Mouse (Mus musculus) hindbrain, embryonic 13.5 days (tissue): ENCODE results near the gene Ppard. TPM values are rescaled to one million over a fixed set of nuclear protein-coding genes. Genes with fewer than 3 reads are reported as not detected.

Source experiments
- ATAC-seq: fragments of 200-750 bp; cut with Nextera tagmentation; 2 replicates; pipeline ENCODE4 v1.8.0; 2017; ENCODE audit warnings: moderate TSS enrichment; ENCODE audit not compliant: low FRiP score
- H3K27ac ChIP-seq: fragments of 300-500 bp; sonication (generic); 2 replicates; pipeline ENCODE4 v1.5.1; 2015; ENCODE audit warnings: inconsistent platforms, mild to moderate bottlenecking, moderate library complexity
- H3K27me3 ChIP-seq: fragments of 300-500 bp; sonication (generic); 2 replicates; pipeline ENCODE4 v1.6.1; 2015; ENCODE audit warnings: mild to moderate bottlenecking, inconsistent platforms
- H3K36me3 ChIP-seq: fragments of 300-500 bp; sonication (generic); 2 replicates; pipeline ENCODE4 v1.6.1; 2015; ENCODE audit warnings: mild to moderate bottlenecking, inconsistent platforms
- H3K4me1 ChIP-seq: fragments of 300-500 bp; sonication (generic); replicated peaks from 2 replicates; pipeline ENCODE4 v1.6.1; 2015; ENCODE audit warnings: inconsistent platforms
- H3K4me2 ChIP-seq: fragments of 300-500 bp; sonication (generic); 2 replicates; pipeline ENCODE4 v1.6.1; 2015; ENCODE audit warnings: inconsistent platforms, mild to moderate bottlenecking, moderate library complexity
- H3K4me3 ChIP-seq: fragments of 300-500 bp; sonication (generic); 2 replicates; pipeline ENCODE4 v1.5.1; 2015; ENCODE audit warnings: mild to moderate bottlenecking, inconsistent platforms
- H3K9ac ChIP-seq: fragments of 300-500 bp; sonication (generic); 2 replicates; pipeline ENCODE4 v1.6.1; 2015; ENCODE audit warnings: mild to moderate bottlenecking, inconsistent platforms
- H3K9me3 ChIP-seq: fragments of 300-500 bp; sonication (generic); 2 replicates; pipeline ENCODE4 v1.6.1; 2016; ENCODE audit warnings: inconsistent platforms
- WGBS: fragments of 180-500 bp; shearing (Covaris S2); methylation state at CpG from one replicate; pipeline ENCODE4 v1.1.7; 2015; 5-methylcytosine and 5-hydroxymethylcytosine counted together
- polyA plus RNA-seq: library from polyadenylated mRNA; unstranded; fragments of >200 nt; fragmentation: Nextera tagmentation; extraction: Ambion mirVana; gene quantifications from 2 replicates; pipeline ENCODE4 v1.2.1, GENCODE M21; 2015

Ppard gene
- polyA plus RNA-seq, 1 experiment from 2014 or later: 2.1 TPM

GRCm38 (mm10) chr17:28293716-28294115, 61.2 kb downstream of the Ppard start:
- peaks cover 6% of the 10 kb centered on the region; the same call in 1 of the 2 replicates for H3K36me3 ChIP-seq
- no peaks in the 10 kb centered on the region for H3K9me3 ChIP-seq
- no peak overlapping the region for H3K4me3 ChIP-seq
- H3K4me2 ChIP-seq: no peak overlapping the region
- no peak for ATAC-seq
- H3K9ac ChIP-seq: no peak overlapping the region
- peaks cover 15% of the 10 kb centered on the region for H3K4me1 ChIP-seq
- H3K27ac ChIP-seq: peak overlapping the region; percentile 70; the same call in 1 of the 2 replicates
- WGBS: 87% methylated on average over 4 of the region's 4 CpGs
- H3K27me3 ChIP-seq: no peaks in the 10 kb centered on the region

- Histone ChIP-seq H3K4me3 (no peak overlapping the region), H3K9me3 (no peaks in the 10 kb centered on the region), H3K4me2 (no peak overlapping the region), H3K36me3 (peaks cover 9% of the 10 kb centered on the region; the same call in 1 of the 2 replicates), H3K27me3 (no peaks in the 10 kb centered on the region), H3K27ac (peak overlapping the region; percentile 70), H3K4me1 (peaks cover 24% of the 10 kb centered on the region), H3K9ac (0 out of 2 replicates have a peak overlapping the region, but pooled peaks have one; percentile 55)
- 61% methylated on average over 17 of the region's 17 CpGs for WGBS
- peak; percentile 27; the same call in 1 of the 2 replicates for ATAC-seq
These were observed 62.2 kb downstream of the Ppard start for GRCm38 (mm10) chr17:28294449-28295333.

GRCm38 (mm10) chr17:28298888-28299287, 66.4 kb downstream of the Ppard start:
- H3K9me3 ChIP-seq: no peaks in the 10 kb centered on the region
- WGBS: 95% methylated on average over 17 of the region's 17 CpGs
- no peak overlapping the region for H3K4me2 ChIP-seq

GRCm38 (mm10) chr17:28299669-28300320, 67.3 kb downstream of the Ppard start:
- ATAC-seq: no peak
- Histone ChIP-seq H3K27ac (no peak overlapping the region), H3K27me3 (no peaks in the 10 kb centered on the region), H3K36me3 (peaks cover 9% of the 10 kb centered on the region; the same call in 1 of the 2 replicates), H3K4me3 (no peak overlapping the region), H3K9ac (peak overlapping the region; percentile 43; the same call in 1 of the 2 replicates), H3K4me1 (peaks cover 27% of the 10 kb centered on the region), H3K9me3 (no peaks in the 10 kb centered on the region), H3K4me2 (no peak overlapping the region)
- 37% methylated on average over 11 of the region's 11 CpGs for WGBS

More at GRCm38 (mm10) chr17:28298888-28299287, 66.4 kb downstream of the Ppard start:
- peaks cover 34% of the 10 kb centered on the region for H3K4me1 ChIP-seq
- no peak for ATAC-seq
- no peak overlapping the region for H3K27ac ChIP-seq
- H3K9ac ChIP-seq: no peak overlapping the region; the same call in 1 of the 2 replicates
- no peaks in the 10 kb centered on the region for H3K27me3 ChIP-seq
- peaks cover 9% of the 10 kb centered on the region; the same call in 1 of the 2 replicates for H3K36me3 ChIP-seq
- no peak overlapping the region for H3K4me3 ChIP-seq

- H3K36me3 ChIP-seq: peaks cover 9% of the 10 kb centered on the region; the same call in 1 of the 2 replicates
- no peak for ATAC-seq
- H3K27ac ChIP-seq: no peak overlapping the region
- H3K27me3 ChIP-seq: no peaks in the 10 kb centered on the region
- H3K4me2 ChIP-seq: no peak overlapping the region
- 13% methylated on average over 9 of the region's 9 CpGs for WGBS
- no peak overlapping the region for H3K4me3 ChIP-seq
- H3K4me1 ChIP-seq: peaks cover 22% of the 10 kb centered on the region
- no peaks in the 10 kb centered on the region for H3K9me3 ChIP-seq
- H3K9ac ChIP-seq: peak overlapping the region; percentile 43; the same call in 1 of the 2 replicates
These were observed 67.8 kb downstream of the Ppard start for GRCm38 (mm10) chr17:28300323-28300722.

GRCm38 (mm10) chr17:28300850-28301249, 68.3 kb downstream of the Ppard start:
- no peaks in the 10 kb centered on the region for H3K27me3 ChIP-seq
- H3K27ac ChIP-seq: no peak overlapping the region
- H3K4me1 ChIP-seq: peaks cover 19% of the 10 kb centered on the region
- H3K4me2 ChIP-seq: no peak overlapping the region
- ATAC-seq: no peak
- no peak overlapping the region for H3K4me3 ChIP-seq
- H3K36me3 ChIP-seq: peaks cover 9% of the 10 kb centered on the region; the same call in 1 of the 2 replicates
- peak overlapping the region; percentile 43; the same call in 1 of the 2 replicates for H3K9ac ChIP-seq
- WGBS: 51% methylated on average over 3 of the region's 3 CpGs
- no peaks in the 10 kb centered on the region for H3K9me3 ChIP-seq

DNA sequence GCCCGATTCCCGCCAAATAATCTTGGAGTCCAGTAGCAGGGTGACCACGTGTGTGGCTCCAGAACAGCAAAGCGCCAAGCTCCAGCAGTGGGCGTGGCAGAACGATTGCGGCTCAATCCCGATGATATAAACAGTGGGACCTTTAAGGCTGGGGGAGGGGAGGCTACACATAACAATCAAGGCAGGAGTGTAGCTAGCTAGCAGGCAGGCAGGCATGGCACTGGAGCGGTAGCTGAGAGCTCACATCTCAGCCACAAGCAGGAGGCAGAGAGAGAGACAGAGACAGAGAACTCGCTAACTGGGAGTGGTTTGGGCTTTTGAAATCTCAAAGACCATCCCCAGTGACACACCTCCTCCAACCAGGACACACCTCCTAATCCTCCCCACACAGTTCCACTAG, 72.7 kb downstream of the Ppard start:
- Histone ChIP-seq H3K27me3 (no peaks in the 10 kb centered on the region), H3K4me1 (peaks cover 11% of the 10 kb centered on the region), H3K27ac (no peak overlapping the region), H3K4me2 (no peak overlapping the region), H3K9ac (no peak overlapping the region), H3K9me3 (no peaks in the 10 kb centered on the region), H3K36me3 (no peaks in the 10 kb centered on the region), H3K4me3 (no peak overlapping the region)
- ATAC-seq: no peak
- 58% methylated on average over 10 of the region's 10 CpGs for WGBS

- no peak overlapping the region for H3K27ac ChIP-seq
- H3K9me3 ChIP-seq: no peaks in the 10 kb centered on the region
- H3K27me3 ChIP-seq: no peaks in the 10 kb centered on the region
- WGBS: 19% methylated on average over 18 of the region's 18 CpGs
- H3K4me1 ChIP-seq: peaks cover 9% of the 10 kb centered on the region
- H3K4me3 ChIP-seq: no peak overlapping the region
- H3K9ac ChIP-seq: no peak overlapping the region
- H3K36me3 ChIP-seq: no peaks in the 10 kb centered on the region
- ATAC-seq: no peak
- no peak overlapping the region for H3K4me2 ChIP-seq
These were observed 76.0 kb downstream of the Ppard start for GRCm38 (mm10) chr17:28308297-28309195.

DNA sequence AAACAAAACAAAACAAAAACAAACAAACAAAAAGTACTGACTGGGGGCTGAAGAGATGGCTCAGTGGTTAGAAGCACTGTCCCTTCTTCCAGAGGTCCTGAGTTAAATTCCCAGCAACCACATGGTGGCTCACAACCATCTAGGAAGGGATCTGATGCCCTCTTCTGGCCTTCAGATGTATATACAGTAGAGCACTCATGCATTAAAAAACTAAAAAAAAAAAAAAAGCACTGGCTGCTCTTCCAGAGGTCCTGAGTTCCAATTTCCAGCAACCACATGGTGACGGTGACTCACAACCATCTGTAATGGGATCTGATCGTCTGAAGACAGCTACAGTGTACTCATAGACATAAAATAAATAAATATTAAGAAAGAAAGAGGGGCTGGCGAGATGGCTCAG, 78.3 kb downstream of the Ppard start:
- H3K9me3 ChIP-seq: no peaks in the 10 kb centered on the region
- H3K4me3 ChIP-seq: no peak overlapping the region
- H3K36me3 ChIP-seq: 0 out of 2 replicates have a peak, but pooled peaks cover under 1% of the 10 kb centered on the region
- no peak overlapping the region for H3K9ac ChIP-seq
- no peak for ATAC-seq
- H3K4me1 ChIP-seq: peaks cover 28% of the 10 kb centered on the region
- WGBS: 78% methylated on average over 3 of the region's 3 CpGs
- H3K4me2 ChIP-seq: no peak overlapping the region
- H3K27me3 ChIP-seq: no peaks in the 10 kb centered on the region
- no peak overlapping the region for H3K27ac ChIP-seq

GRCm38 (mm10) chr17:28311366-28312132, 79.0 kb downstream of the Ppard start:
- no peak overlapping the region for H3K27ac ChIP-seq
- H3K27me3 ChIP-seq: no peaks in the 10 kb centered on the region
- WGBS: 78% methylated on average over 5 of the region's 5 CpGs
- no peak overlapping the region for H3K4me3 ChIP-seq
- no peak overlapping the region for H3K4me2 ChIP-seq
- H3K9ac ChIP-seq: no peak overlapping the region
- no peak for ATAC-seq
- H3K36me3 ChIP-seq: peaks cover 8% of the 10 kb centered on the region; the same call in 1 of the 2 replicates
- peaks cover 31% of the 10 kb centered on the region for H3K4me1 ChIP-seq
- no peaks in the 10 kb centered on the region for H3K9me3 ChIP-seq
